Mouse (Mus musculus) mouse embryonic stem cell (cell line): ENCODE data around the gene Upk3b.

Experiments
- in situ Hi-C, 2 experiments: fragments of 300-500 bp; cut with MboI; formaldehyde crosslinking; loops; 1 replicate in 1 of 2; 3 replicates in 1 of 2; pipeline ENCODE4 v1.14.3; 2019 to 2020; ENCODE audit warnings: low sequenced_read_pairs in 2 of 2, low pct_unique_long_range_greater_than_20kb in 1 of 2, mixed read lengths in 1 of 2; ENCODE audit not compliant: unreplicated experiment in 1 of 2

Upk3b gene

DNA sequence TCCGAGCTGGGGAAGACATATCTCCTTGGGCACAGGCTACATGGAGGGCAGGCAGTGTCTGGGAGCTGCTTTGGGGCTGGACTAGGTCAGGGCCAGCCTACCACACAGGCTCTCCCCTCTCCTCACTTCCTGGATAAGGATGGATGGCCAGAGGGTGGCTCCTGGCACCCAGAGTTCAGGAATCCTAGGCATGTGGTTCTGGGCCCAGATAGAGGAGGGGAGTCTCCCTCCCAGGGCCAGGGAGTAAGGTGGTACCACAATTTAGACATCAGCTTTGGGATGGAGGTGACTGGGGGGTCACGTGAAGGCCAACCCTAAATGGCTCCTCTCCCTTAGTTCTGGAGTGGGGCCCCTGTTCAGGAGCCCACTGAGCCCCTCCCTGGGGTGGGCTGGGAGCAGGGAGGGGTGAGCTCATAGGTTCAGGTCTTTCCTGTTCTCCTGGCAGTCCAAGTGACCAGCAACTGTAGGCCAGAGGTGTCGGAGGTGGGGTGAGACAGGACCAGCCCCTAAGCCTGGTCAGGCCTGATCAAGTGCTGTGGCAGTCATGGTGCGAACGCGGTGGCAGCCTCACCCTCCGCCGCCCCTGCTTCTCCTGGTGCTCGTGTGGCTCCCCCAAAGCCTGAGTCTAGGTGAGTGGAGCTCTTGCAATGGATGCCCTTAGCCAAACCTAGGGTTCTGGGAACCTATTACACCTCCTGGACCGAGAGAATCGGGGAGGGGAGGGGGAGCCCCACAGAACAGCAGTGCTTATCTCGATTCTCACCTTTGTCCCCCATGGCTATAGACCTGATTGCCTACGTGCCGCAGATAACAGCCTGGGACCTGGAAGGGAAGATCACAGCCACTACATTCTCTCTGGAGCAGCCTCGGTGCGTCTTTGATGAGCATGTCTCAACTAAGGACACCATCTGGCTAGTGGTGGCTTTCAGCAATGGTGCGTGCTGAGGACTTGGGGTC, at the start of gene Upk3b:
Gene Upk3b, plus strand, starts transcription at position 239 of the 957 bp plus-strand sequence.
- in situ Hi-C loops = loop anchor here in 1 of 2 experiments (5.0 kb wide), 1 partner anchor 56 kb away; the partner anchor contains the start of gene Zp3

DNA sequence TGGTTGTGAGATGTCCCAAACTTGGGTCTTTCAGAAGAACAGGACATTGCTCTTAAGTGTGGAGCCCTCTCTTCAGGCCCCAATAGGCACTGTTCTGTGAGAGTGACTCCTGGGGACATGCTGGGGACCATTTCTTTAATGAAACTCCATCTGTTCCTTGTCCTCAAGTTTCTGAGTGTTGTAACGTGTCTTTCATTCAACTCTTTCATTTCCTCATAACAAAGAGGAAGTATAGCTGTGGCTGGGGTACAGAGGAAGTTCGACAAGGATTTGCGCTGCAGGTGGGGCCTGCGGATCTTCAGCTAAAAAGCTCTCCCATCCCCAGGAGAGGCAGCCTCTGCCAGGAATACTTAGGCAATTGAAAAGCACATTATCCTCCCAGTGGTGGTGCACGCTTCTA, 47.7 kb upstream of the Upk3b start:
- in situ Hi-C loops = no loop called here

GRCm38 (mm10) chr5:135993381-135993965, 44.8 kb upstream of the Upk3b start:
- in situ Hi-C loops = no loop called here

DNA sequence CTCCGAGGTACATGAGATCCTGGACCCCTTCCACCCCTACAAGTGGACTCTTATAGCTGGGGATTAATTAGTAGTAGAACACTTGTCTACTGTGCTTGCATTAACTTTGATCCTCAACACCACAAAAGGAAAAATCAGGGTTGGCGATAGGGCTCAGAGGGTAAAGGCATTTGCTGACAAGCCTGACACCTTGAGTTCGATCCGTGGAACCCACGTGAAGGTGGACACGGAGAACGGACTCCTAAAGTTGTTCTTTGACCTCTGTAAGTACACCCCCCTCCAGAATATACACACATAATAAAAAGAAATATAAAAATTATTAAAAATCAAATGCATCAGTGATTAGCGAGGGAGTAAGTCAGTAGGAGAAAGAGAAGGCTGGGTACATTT, 44.0 kb upstream of the Upk3b start:
- in situ Hi-C loops = no loop called here

GRCm38 (mm10) chr5:135994725-135995687, 43.3 kb upstream of the Upk3b start, which contains the start of gene Dtx2:
TSS of gene Dtx2 (plus strand) at chr5:135994800.
- in situ Hi-C loops = no loop called here

DNA sequence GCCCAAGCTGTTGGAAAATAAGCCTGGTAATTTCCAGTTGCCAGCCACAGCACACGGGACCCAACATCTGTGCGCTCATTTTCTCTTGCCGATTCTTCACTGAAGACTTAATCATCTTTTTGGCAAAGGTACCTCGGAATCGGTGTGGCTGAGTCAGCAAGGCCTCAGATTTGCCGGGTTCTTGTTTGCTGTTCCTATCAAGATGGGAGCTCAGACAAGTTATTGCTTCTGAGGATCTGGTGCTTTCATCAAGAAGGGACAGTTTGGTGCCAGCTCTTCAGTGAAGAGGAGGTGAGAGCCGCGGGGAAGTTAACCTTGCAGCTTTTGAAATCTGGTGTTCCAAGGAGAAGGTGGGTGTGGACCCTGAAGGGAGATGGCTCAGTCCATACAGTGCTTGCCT, 42.1 kb upstream of the Upk3b start:
- in situ Hi-C loops = no loop called here

GRCm38 (mm10) chr5:136001222-136001621, 37.1 kb upstream of the Upk3b start:
- in situ Hi-C loops = no loop called here

DNA sequence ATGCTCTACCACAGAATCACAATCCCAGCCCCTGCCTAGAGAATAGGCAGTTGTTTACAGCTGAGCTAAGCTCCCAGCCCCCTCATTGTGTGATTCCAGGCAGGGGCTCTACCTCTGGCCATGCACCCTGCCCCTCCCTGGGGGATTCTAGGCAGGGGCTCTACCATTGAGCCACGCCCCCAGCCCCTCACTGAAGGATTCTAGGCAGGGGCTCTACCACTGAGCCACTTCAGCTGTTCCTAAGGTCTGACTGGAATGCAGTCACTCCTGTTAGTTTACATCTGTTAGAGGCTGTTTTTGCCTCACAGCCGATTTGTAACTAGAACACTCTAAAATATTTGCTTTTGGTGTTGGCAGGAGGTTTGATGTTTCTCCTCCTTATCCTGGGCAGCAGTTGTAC, 36.0 kb upstream of the Upk3b start:
- in situ Hi-C loops = no loop called here

GRCm38 (mm10) chr5:136002751-136003151, 35.5 kb upstream of the Upk3b start:
- in situ Hi-C loops = no loop called here

GRCm38 (mm10) chr5:136004537-136004936, 33.8 kb upstream of the Upk3b start:
- in situ Hi-C loops = no loop called here

GRCm38 (mm10) chr5:136007745-136008144, 30.6 kb upstream of the Upk3b start:
- in situ Hi-C loops = no loop called here

DNA sequence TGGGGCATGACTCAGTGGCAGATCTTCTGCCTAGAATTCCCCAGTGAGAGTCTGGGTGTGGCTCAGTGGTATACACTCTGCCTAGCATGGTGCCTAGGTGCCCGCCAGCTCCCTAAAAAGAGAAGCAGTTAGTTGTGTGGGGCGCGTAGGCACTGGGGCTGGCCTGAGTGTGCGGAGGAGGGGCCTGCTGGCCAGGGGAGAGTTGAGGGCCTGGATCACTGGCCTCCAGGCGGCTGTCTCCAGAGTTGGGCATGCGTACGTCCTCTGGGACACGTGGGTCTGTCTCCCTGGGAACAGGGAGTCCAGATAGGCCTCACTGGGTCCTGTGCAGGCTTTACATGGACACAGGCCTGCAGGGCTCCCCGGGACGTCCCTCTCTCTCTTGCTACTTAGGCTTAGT, 23.4 kb upstream of the Upk3b start:
- in situ Hi-C loops = no loop called here

GRCm38 (mm10) chr5:136015586-136015985, 22.7 kb upstream of the Upk3b start:
- in situ Hi-C loops = no loop called here

DNA sequence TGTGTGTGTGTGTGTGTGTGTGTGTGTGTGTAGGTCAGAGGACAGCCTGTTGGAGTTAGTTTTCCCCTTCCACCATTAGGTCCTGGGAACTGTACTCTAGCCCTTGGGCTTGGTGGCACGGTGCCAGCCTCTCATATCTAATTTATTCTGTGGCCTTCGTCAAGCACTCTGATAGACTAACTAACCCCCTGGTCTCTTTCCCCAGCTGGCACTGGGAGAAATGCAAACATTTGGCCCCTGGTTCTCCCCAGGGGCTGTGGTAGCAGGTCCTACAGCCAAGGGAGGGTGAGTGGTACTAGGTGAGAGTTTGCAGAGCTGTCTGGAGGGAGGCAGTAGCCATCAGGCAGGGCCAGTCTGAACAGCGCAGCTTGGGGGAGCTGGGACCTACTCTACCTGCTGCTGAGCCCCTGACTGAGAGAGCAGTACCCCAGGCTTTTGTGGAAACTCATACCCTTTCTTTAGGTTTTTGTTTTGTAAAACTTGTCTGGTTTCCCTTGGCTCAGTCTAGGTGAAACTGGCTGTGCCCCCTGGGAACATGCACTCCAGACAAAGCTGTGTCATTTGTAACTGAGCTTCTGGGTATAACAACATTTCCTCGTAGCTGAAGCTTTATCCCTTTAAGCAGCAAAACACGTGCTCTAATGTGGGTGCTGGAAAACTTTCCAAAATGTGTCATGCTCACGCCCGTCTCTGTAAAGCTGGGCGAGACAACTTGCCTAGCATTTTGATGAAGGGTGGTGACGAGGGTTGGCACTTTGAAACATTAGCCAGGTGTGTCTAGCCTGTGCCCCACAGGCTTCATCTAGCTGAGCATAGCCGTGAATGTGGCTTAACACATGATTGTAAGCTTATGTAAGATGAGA, 22.1 kb upstream of the Upk3b start:
- in situ Hi-C loops = no loop called here

GRCm38 (mm10) chr5:136017262-136017661, 21.0 kb upstream of the Upk3b start:
- in situ Hi-C loops = no loop called here

DNA sequence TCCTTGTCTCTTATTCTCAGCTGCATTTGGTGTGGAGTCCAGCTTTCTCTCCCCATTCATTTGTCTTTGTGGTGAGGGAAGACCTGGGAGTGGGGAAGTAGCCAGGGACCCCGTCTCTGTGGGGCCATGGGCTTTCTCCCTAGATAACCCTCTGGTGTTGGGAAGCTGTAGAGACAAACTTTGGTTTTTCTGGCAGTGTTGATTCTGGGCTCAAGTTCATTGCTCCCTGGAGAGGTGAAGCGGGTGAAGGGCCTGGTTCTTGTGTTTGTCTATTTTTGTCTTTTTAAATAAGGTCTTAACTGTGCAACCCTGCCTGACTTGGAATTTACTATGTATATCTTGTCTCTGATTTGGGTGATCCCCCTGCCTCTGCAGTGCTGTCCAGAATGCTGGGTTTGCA, 19.6 kb upstream of the Upk3b start:
- in situ Hi-C loops = no loop called here

DNA sequence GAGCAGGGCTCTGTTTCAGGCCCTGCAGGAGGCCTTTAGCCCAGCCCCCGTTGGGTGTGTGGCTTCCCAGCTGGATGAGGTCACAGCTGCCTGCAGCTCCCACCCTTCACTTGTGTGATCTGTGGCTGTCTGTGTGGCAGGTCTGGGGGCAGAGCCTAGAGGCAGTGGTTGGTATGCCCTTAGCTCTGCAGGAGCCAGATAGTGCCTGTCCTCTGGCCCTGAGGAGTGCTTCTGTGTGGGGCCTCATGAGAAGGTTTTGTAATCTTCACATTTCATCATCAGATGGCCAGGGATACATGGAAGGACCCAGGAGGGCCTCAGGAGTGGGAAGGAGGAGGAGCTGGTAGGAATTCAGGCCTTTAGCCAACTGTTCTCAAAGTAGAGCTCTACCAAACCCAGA, 18.4 kb upstream of the Upk3b start:
- in situ Hi-C loops = no loop called here

- in situ Hi-C loops = no loop called here
Measured at GRCm38 (mm10) chr5:136025712-136026111, 12.6 kb upstream of the Upk3b start.
